Mouse (Mus musculus) liver, embryonic 11.5 days (tissue): ENCODE data around the gene Tfip11. TPM values are rescaled to one million over a fixed set of nuclear protein-coding genes. Genes with fewer than 3 reads are reported as not detected.

ENCODE experiments used
- ATAC-seq: fragments of 200-750 bp; cut with Nextera tagmentation; replicated peaks from 2 replicates; pipeline ENCODE4 v1.8.0; 2017; ENCODE audit warnings: moderate number of reproducible peaks, mild to moderate bottlenecking, moderate TSS enrichment, moderate library complexity; ENCODE audit not compliant: low FRiP score
- DNase-seq: peaks from one replicate; pipeline ENCODE4 v3.0.0-alpha.2; 2017; ENCODE audit warnings: low spot score
- H3K27ac ChIP-seq: fragments of 300-500 bp; sonication (generic); 2 replicates; pipeline ENCODE4 v1.5.1; 2014; ENCODE audit warnings: mild to moderate bottlenecking, low read depth, low read length, control low read depth
- H3K27me3 ChIP-seq: fragments of 300-500 bp; sonication (generic); replicated peaks from 2 replicates; pipeline ENCODE4 v1.6.1; 2014; ENCODE audit warnings: low read length, mixed read lengths; ENCODE audit not compliant: control insufficient read depth, insufficient read depth
- H3K36me3 ChIP-seq: fragments of 300-500 bp; sonication (generic); 2 replicates; pipeline ENCODE4 v1.6.1; 2014; ENCODE audit warnings: mild to moderate bottlenecking, low read length, moderate library complexity, mixed read lengths; ENCODE audit not compliant: control insufficient read depth, insufficient read depth
- H3K4me1 ChIP-seq: fragments of 300-500 bp; sonication (generic); replicated peaks from 2 replicates; pipeline ENCODE4 v1.6.1; 2014; ENCODE audit warnings: low read length, mixed read lengths; ENCODE audit not compliant: control insufficient read depth, insufficient read depth
- H3K4me2 ChIP-seq: fragments of 300-500 bp; sonication (generic); 2 replicates; pipeline ENCODE4 v1.6.1; 2014; ENCODE audit warnings: mild to moderate bottlenecking, control low read depth, moderate library complexity
- H3K4me3 ChIP-seq: fragments of 300-500 bp; sonication (generic); 2 replicates; pipeline ENCODE4 v1.5.1; 2014; ENCODE audit warnings: low read depth, low read length, control low read depth
- H3K9ac ChIP-seq: fragments of 300-500 bp; sonication (generic); 2 replicates; pipeline ENCODE4 v1.6.1; 2014; ENCODE audit warnings: low read depth, low read length, control low read depth
- H3K9me3 ChIP-seq: fragments of 300-500 bp; sonication (generic); 2 replicates; pipeline ENCODE4 v1.6.1; 2016; ENCODE audit warnings: low read length, inconsistent platforms, mixed read lengths; ENCODE audit not compliant: control insufficient read depth
- WGBS: fragments of 180-500 bp; shearing (Covaris S2); extraction: QIAGEN DNeasy Blood & Tissue Kit; methylation state at CpG from one replicate; pipeline ENCODE4 v1.1.7; 2014; 5-methylcytosine and 5-hydroxymethylcytosine counted together
- polyA plus RNA-seq: library from polyadenylated mRNA; unstranded; fragments of >200 nt; fragmentation: Nextera tagmentation; extraction: Ambion mirVana; gene quantifications from 2 replicates; pipeline ENCODE4 v1.2.1, GENCODE M21; 2014

The Tfip11 gene
- polyA plus RNA-seq, 1 experiment from 2014 or later, result 24.5 TPM

GRCm38 (mm10) chr5:112288193-112289141 is 37.7 kb upstream of the Tfip11 start:
- Histone ChIP-seq H3K4me3 (no peak overlapping the region), H3K36me3 (no peaks in the 10 kb centered on the region; the same call in 1 of the 2 replicates), H3K27ac (no peak overlapping the region), H3K9ac (no peak overlapping the region), H3K4me1 (peaks cover 53% of the 10 kb centered on the region), H3K9me3 (no peaks in the 10 kb centered on the region), H3K27me3 (no peaks in the 10 kb centered on the region), H3K4me2 (no peak overlapping the region)
- WGBS, result 73% methylated on average over 9 of the region's 9 CpGs
- DNase-seq, result no peak
- ATAC-seq, result no peak

GRCm38 (mm10) chr5:112289236-112289635 is 36.9 kb upstream of the Tfip11 start:
- no peak for DNase-seq
- ATAC-seq, result no peak
- Histone ChIP-seq H3K4me1 (peaks cover 53% of the 10 kb centered on the region), H3K9me3 (no peaks in the 10 kb centered on the region), H3K27me3 (no peaks in the 10 kb centered on the region), H3K36me3 (no peaks in the 10 kb centered on the region; the same call in 1 of the 2 replicates), H3K9ac (no peak overlapping the region), H3K27ac (no peak overlapping the region), H3K4me3 (no peak overlapping the region), H3K4me2 (no peak overlapping the region)
- WGBS, result 83% methylated on average over 8 of the region's 8 CpGs

GRCm38 (mm10) chr5:112289819-112290535 is 36.2 kb upstream of the Tfip11 start:
- Histone ChIP-seq H3K9ac (no peak overlapping the region), H3K4me1 (peaks cover 56% of the 10 kb centered on the region), H3K9me3 (no peaks in the 10 kb centered on the region), H3K27ac (no peak overlapping the region), H3K36me3 (no peaks in the 10 kb centered on the region; the same call in 1 of the 2 replicates), H3K4me2 (no peak overlapping the region), H3K27me3 (no peaks in the 10 kb centered on the region), H3K4me3 (no peak overlapping the region)
- ATAC-seq (no peak), DNase-seq (no peak)
- WGBS, result 81% methylated on average over 16 of the region's 16 CpGs

GRCm38 (mm10) chr5:112290536-112290880 is 35.6 kb upstream of the Tfip11 start:
- Histone ChIP-seq H3K36me3 (no peaks in the 10 kb centered on the region; the same call in 1 of the 2 replicates), H3K4me2 (no peak overlapping the region), H3K27me3 (no peaks in the 10 kb centered on the region), H3K4me1 (peaks cover 58% of the 10 kb centered on the region), H3K9me3 (no peaks in the 10 kb centered on the region), H3K4me3 (no peak overlapping the region), H3K27ac (no peak overlapping the region), H3K9ac (no peak overlapping the region)
- 89% methylated on average over 8 of the region's 8 CpGs for WGBS
- DNase-seq (no peak), ATAC-seq (no peak)

GRCm38 (mm10) chr5:112291866-112292265 is 34.3 kb upstream of the Tfip11 start:
- no peak for DNase-seq
- Histone ChIP-seq H3K9ac (no peak overlapping the region), H3K36me3 (no peaks in the 10 kb centered on the region), H3K4me1 (peaks cover 59% of the 10 kb centered on the region), H3K27me3 (no peaks in the 10 kb centered on the region), H3K4me3 (no peak overlapping the region), H3K4me2 (no peak overlapping the region), H3K27ac (no peak overlapping the region), H3K9me3 (no peaks in the 10 kb centered on the region)
- no peak for ATAC-seq
- WGBS, result 87% methylated on average over 5 of the region's 5 CpGs

GRCm38 (mm10) chr5:112292343-112292980 is 33.7 kb upstream of the Tfip11 start:
- no peak for ATAC-seq
- WGBS, result 85% methylated on average over 17 of the region's 17 CpGs
- Histone ChIP-seq H3K4me3 (no peak overlapping the region), H3K27ac (0 out of 2 replicates have a peak overlapping the region, but pooled peaks have one; percentile 5), H3K9ac (no peak overlapping the region), H3K4me1 (peaks cover 59% of the 10 kb centered on the region), H3K27me3 (no peaks in the 10 kb centered on the region), H3K9me3 (no peaks in the 10 kb centered on the region), H3K4me2 (no peak overlapping the region), H3K36me3 (no peaks in the 10 kb centered on the region)
- DNase-seq, result no peak

- 0 out of 2 replicates have a peak overlapping the region, but pooled peaks have one; percentile 5 for H3K27ac ChIP-seq
- 67% methylated on average over 2 of the region's 2 CpGs for WGBS
These were observed 32.4 kb upstream of the Tfip11 start for GRCm38 (mm10) chr5:112293800-112294199.

GRCm38 (mm10) chr5:112294696-112295095 is 31.5 kb upstream of the Tfip11 start:
- H3K27ac ChIP-seq, result peak overlapping the region; percentile 22
- no peak overlapping the region; the same call in 1 of the 2 replicates for H3K4me2 ChIP-seq
- ATAC-seq (no peak), DNase-seq (no peak)
- peak overlapping the region; percentile 56; the same call in 1 of the 2 replicates for H3K9ac ChIP-seq
- H3K9me3 ChIP-seq, result no peaks in the 10 kb centered on the region
- 69% methylated on average over 4 of the region's 4 CpGs for WGBS
- H3K27me3 ChIP-seq, result no peaks in the 10 kb centered on the region
- no peak overlapping the region for H3K4me3 ChIP-seq
- 0 out of 2 replicates have a peak, but pooled peaks cover 2% of the 10 kb centered on the region for H3K36me3 ChIP-seq
- H3K4me1 ChIP-seq, result peaks cover 67% of the 10 kb centered on the region

More at GRCm38 (mm10) chr5:112293800-112294199, 32.4 kb upstream of the Tfip11 start:
- ATAC-seq (no peak), DNase-seq (no peak)
- H3K4me3 ChIP-seq, result no peak overlapping the region
- no peak overlapping the region for H3K9ac ChIP-seq
- peaks cover 60% of the 10 kb centered on the region for H3K4me1 ChIP-seq
- H3K27me3 ChIP-seq, result no peaks in the 10 kb centered on the region
- H3K9me3 ChIP-seq, result no peaks in the 10 kb centered on the region
- H3K36me3 ChIP-seq, result 0 out of 2 replicates have a peak, but pooled peaks cover 2% of the 10 kb centered on the region
- no peak overlapping the region for H3K4me2 ChIP-seq
